Mouse (Mus musculus): ENCODE measurements at regions not wholly inside any gene's neighbourhood (a gene's known extent, or its start where the extent isn't known, plus 50 kb on each side); places are given as distances from the start of the nearest gene placed in this dataset.
"Not testable (repeated sequence)": the region's sequence is repeated elsewhere in the genome, so short reads cannot be mapped to it uniquely, and the experiment has no call there.

DNA sequence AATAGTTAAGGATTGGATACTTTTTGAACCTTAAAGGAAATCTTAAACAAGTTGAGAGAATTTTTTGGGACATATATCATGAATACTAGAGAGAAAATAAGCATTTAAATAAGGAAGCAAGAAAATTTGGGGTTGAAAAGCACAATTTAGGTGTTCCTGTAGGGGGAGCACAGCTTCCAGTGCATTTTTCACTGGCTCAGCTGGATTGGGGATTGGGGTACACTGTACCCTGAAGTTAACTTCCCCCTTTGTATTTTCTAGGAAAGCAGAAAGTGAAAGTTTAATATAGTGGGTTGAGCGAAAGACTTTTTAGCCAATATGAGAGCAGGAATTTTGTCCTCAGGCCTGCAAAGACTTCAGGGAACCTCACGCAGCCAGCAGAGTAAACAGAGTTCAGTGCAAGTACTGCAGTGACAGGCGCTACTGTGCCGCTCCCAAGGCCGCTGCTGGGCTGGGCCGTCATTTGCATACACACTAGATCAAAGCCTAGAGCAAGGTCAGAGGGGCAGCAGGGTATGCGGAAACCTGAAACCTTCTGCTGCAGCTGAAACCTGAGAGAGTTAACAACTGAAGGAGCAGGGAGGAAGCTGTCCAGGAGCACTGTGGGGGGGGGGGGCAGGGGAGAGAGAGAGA is 1111.4 kb downstream of the H2al1n start:
- peak; percentile 85 for DNase-seq (ENCODE audit: low read depth, low spot score)

DNA sequence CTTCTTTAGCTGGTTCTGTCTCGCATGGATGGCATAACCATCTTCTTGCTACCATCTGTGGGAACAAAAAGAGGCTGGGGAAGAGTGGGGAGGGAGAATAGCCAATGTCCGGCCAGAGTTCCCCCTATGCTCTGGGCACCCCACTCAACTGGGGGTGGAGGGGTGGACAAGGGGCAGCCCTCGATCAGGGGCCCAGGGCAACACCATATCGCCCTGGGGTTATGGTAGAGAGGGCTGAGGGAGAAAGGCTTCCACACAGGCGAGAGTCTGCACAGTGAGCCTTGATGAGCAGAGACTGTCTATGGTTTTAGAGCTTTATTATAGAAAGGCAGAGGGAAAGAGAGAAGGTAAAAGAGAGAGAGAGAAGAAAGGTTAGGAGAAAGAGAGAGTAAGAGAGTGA is 1112.0 kb downstream of the H2al1n start:
- no peak for DNase-seq (ENCODE audit: low read depth, low spot score)

DNA sequence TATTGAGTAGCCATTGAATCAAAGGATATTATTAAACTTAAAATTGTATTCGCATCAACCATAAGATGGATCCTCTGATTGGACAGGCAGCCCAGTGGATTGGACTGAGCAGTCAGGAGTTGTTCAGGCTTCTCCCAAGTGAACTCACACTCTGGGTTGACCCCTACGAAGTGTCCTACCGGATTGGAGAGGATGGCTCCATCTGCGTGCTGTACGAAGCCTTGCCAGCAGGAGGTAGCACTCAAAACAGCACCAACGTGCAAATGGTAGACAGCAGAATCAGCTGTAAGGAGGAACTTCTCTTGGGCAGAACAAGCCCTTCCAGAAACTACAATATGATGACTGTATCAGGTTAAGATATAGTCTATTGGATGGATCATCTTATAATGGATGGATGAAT is 1154.2 kb downstream of the H2al1n start:
- DNase-seq (ENCODE audit: low read depth, low spot score): not testable (repeated sequence)

All from ES-CJ7 (cell line).